Mouse (Mus musculus) midbrain, embryonic 15.5 days (tissue): Measurements from ENCODE around the gene Adck2. TPM values are rescaled to one million over a fixed set of nuclear protein-coding genes. Genes with fewer than 3 reads are reported as not detected.

Experiments
- ATAC-seq: fragments of 200-750 bp; cut with Nextera tagmentation; replicated peaks from 2 replicates; pipeline ENCODE4 v1.8.0; 2017; ENCODE audit warnings: moderate TSS enrichment
- H3K27ac ChIP-seq: fragments of 300-500 bp; sonication (generic); 2 replicates; pipeline ENCODE4 v1.5.1; 2015; ENCODE audit warnings: mild to moderate bottlenecking, inconsistent platforms
- H3K27me3 ChIP-seq: fragments of 300-500 bp; sonication (generic); replicated peaks from 2 replicates; pipeline ENCODE4 v1.6.1; 2015; ENCODE audit warnings: inconsistent platforms
- H3K36me3 ChIP-seq: fragments of 300-500 bp; sonication (generic); replicated peaks from 2 replicates; pipeline ENCODE4 v1.6.1; 2015; ENCODE audit warnings: inconsistent platforms
- H3K4me1 ChIP-seq: fragments of 300-500 bp; sonication (generic); 2 replicates; pipeline ENCODE4 v1.6.1; 2015; ENCODE audit warnings: inconsistent platforms
- H3K4me2 ChIP-seq: fragments of 300-500 bp; sonication (generic); 2 replicates; pipeline ENCODE4 v1.6.1; 2015; ENCODE audit warnings: inconsistent platforms, mild to moderate bottlenecking, moderate library complexity
- H3K4me3 ChIP-seq: fragments of 300-500 bp; sonication (generic); 2 replicates; pipeline ENCODE4 v1.5.1; 2015; ENCODE audit warnings: mild to moderate bottlenecking, inconsistent platforms
- H3K9ac ChIP-seq: fragments of 300-500 bp; sonication (generic); 2 replicates; pipeline ENCODE4 v1.6.1; 2015; ENCODE audit warnings: mild to moderate bottlenecking, inconsistent platforms
- H3K9me3 ChIP-seq: fragments of 300-500 bp; sonication (generic); 2 replicates; pipeline ENCODE4 v1.6.1; 2016; ENCODE audit warnings: inconsistent platforms
- WGBS: fragments of 180-500 bp; shearing (Covaris S2); methylation state at CpG from one replicate; pipeline ENCODE4 v1.1.7; 2015; ENCODE audit warnings: mixed read lengths; 5-methylcytosine and 5-hydroxymethylcytosine counted together
- polyA plus RNA-seq: library from polyadenylated mRNA; unstranded; fragments of >200 nt; fragmentation: Nextera tagmentation; extraction: Ambion mirVana; gene quantifications from 2 replicates; pipeline ENCODE4 v1.2.1, GENCODE M21; 2015

Gene Adck2
- polyA plus RNA-seq: 46.3 and 53.6 TPM in 2 replicates

DNA sequence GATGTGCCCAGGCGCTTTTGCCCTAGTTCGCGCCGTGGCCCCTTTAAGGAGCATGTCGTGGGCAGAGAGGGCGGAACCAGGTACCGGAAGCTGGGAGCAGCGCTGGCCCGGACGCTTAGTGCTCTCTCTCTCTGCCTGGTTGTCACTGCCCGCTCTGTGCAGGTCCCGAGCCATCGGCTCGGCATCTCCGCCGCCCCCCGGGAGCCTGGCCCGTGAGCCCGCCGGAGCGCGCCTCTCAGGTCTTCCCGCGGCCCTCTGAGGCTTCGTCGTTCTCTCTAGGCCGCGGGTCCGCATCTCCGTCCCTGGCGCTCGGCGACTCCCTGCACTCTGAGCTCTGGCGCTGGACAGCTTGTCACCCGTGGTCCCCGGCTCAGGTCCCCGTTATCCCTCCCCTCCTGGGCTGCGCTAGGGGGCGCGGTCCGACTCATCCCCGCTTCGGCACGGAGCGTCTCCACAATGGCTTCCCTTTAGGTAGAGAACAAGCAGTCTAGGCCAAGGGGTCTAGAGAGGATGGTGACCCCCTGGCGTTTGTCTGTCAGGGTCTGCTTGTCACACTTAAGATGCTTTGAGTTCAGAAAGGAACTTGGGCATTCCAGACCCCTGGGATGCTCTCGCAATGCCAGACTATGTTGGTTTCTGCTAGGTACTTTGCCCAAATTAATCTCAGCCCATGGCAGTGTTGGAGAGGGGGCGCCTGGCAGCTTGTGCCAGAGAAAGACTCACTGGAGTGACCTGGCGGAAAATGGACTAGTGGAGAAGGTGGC is at the start of gene Adck2:
Adck2 (plus strand) TSS at position 83 of the 764 bp plus-strand sequence.
- peak; percentile 98 for ATAC-seq
- Histone ChIP-seq H3K36me3 (peaks cover 11% of the 10 kb centered on the region; the same call in 1 of the 2 replicates), H3K4me2 (peak within 1 kb of the TSS; percentile 93), H3K27ac (peak within 1 kb of the TSS; percentile 97), H3K27me3 (no peaks in the 10 kb centered on the region), H3K4me3 (peak within 1 kb of the TSS; percentile 83), H3K9me3 (no peaks in the 10 kb centered on the region), H3K4me1 (peaks cover 15% of the 10 kb centered on the region), H3K9ac (peak within 1 kb of the TSS; percentile 90)
- whole genome bisulfite sequencing: under 1% methylated on average over 49 of the region's 49 CpGs

GRCm38 (mm10) chr6:39526797-39527196 is 46.9 kb upstream of the Adck2 start:
- Histone ChIP-seq H3K4me2 (no peak overlapping the region), H3K9me3 (no peaks in the 10 kb centered on the region), H3K27me3 (no peaks in the 10 kb centered on the region), H3K4me3 (no peak overlapping the region), H3K4me1 (peaks cover 22% of the 10 kb centered on the region), H3K36me3 (peaks cover 9% of the 10 kb centered on the region; the same call in 1 of the 2 replicates), H3K27ac (0 out of 2 replicates have a peak overlapping the region, but pooled peaks have one; percentile 78), H3K9ac (no peak overlapping the region)
- 66% methylated on average over 9 of the region's 10 CpGs for WGBS
- ATAC-seq: no peak

DNA sequence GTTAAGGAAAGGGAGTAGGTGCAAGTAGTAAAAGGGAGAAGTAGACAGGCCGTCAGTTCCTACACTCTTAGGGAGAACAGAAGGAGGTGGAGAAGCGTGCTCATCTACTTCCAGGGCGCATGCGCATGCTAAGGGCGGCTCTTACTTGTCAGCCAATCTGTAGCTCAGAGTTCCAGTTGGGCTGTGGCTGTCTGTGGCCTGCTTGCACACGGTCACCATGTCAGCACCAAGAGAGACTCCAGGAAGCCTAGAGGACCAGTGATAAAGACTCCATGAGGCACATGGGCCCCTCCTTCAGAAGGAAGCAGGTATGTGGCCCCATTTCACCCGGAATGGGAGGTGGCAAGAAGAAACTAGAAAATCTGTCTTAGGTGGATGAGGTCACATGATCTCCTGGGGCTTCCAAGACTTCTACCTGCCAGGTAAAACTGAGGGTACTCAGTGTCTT is 46.3 kb upstream of the Adck2 start:
- Histone ChIP-seq H3K4me1 (peaks cover 22% of the 10 kb centered on the region), H3K27ac (peak overlapping the region; percentile 78), H3K36me3 (peaks cover 6% of the 10 kb centered on the region; the same call in 1 of the 2 replicates), H3K4me3 (no peak overlapping the region), H3K4me2 (no peak overlapping the region), H3K9me3 (no peaks in the 10 kb centered on the region), H3K9ac (no peak overlapping the region), H3K27me3 (no peaks in the 10 kb centered on the region)
- 87% methylated on average over 7 of the region's 7 CpGs for WGBS
- 0 out of 2 replicates have a peak, but pooled peaks have one; percentile 12 for ATAC-seq

- H3K9me3 ChIP-seq: no peaks in the 10 kb centered on the region
- peak; percentile 64; the same call in 1 of the 2 replicates for ATAC-seq
- peaks cover 22% of the 10 kb centered on the region for H3K4me1 ChIP-seq
- no peak overlapping the region for H3K9ac ChIP-seq
- H3K27me3 ChIP-seq: no peaks in the 10 kb centered on the region
- H3K4me2 ChIP-seq: no peak overlapping the region
- WGBS: 34% methylated on average over 4 of the region's 4 CpGs
- H3K36me3 ChIP-seq: peaks cover 4% of the 10 kb centered on the region; the same call in 1 of the 2 replicates
- H3K27ac ChIP-seq: peak overlapping the region; percentile 78
- H3K4me3 ChIP-seq: no peak overlapping the region
These were observed 45.9 kb upstream of the Adck2 start for GRCm38 (mm10) chr6:39527811-39528210.

- Histone ChIP-seq H3K4me2 (peak overlapping the region; percentile 12; the same call in 1 of the 2 replicates), H3K36me3 (no peaks in the 10 kb centered on the region), H3K9me3 (no peaks in the 10 kb centered on the region), H3K4me1 (peaks cover 22% of the 10 kb centered on the region), H3K4me3 (no peak overlapping the region), H3K27ac (peak overlapping the region; percentile 78), H3K9ac (no peak overlapping the region), H3K27me3 (no peaks in the 10 kb centered on the region)
- 31% methylated on average over 12 of the region's 12 CpGs for WGBS
- ATAC-seq: peak; percentile 79
These were observed 44.8 kb upstream of the Adck2 start for GRCm38 (mm10) chr6:39528671-39529535.

- Histone ChIP-seq H3K27ac (no peak overlapping the region), H3K36me3 (no peaks in the 10 kb centered on the region), H3K27me3 (no peaks in the 10 kb centered on the region), H3K4me2 (no peak overlapping the region), H3K4me3 (no peak overlapping the region), H3K9ac (no peak overlapping the region), H3K4me1 (peaks cover 14% of the 10 kb centered on the region), H3K9me3 (no peaks in the 10 kb centered on the region)
- ATAC-seq: no peak
These were observed 38.7 kb upstream of the Adck2 start for GRCm38 (mm10) chr6:39534944-39535343.

DNA sequence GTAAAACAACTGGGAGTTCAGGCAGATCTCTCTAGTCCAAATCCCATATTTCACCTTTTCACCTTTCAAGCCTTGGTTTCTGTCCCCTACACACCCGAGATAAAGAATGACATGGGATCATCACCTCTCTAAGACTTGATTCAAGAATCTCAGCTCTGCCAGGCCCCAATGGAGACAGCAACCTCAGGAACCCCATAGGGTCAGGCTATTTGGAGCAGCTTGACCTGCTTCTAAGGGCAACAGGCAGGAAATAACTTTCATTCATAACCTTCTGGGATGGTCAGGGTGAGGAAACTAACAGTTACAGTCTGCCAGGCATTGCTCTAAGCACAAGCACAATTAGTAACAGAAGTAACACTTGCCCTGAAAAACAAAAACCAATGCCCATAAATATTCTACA is 37.1 kb upstream of the Adck2 start:
- H3K27me3 ChIP-seq: no peaks in the 10 kb centered on the region
- WGBS: 72% methylated on average over 1 of the region's 1 CpGs
- peaks cover 24% of the 10 kb centered on the region for H3K4me1 ChIP-seq
- no peak overlapping the region for H3K4me3 ChIP-seq
- H3K27ac ChIP-seq: no peak overlapping the region
- H3K36me3 ChIP-seq: no peaks in the 10 kb centered on the region
- H3K9ac ChIP-seq: no peak overlapping the region
- H3K4me2 ChIP-seq: no peak overlapping the region
- no peak for ATAC-seq
- H3K9me3 ChIP-seq: no peaks in the 10 kb centered on the region

DNA sequence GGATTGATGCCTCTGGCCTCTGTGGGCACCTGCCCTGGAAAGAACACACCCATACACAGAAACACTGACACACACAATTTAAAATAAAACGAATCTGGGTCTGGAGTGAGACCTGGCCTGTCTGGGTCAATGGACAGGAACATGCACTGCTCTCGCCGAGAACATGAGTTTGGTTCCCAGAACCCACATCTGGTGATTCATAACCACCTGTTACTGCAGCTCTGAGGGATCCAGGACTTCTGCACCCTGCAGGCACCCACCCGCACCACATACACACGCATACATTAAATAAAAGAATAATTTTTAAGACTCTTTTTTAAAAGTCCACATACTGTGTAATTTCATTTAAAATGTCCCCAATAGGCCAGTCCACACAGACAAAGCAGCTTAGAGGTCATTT is 36.4 kb upstream of the Adck2 start:
- no peak overlapping the region for H3K4me3 ChIP-seq
- H3K36me3 ChIP-seq: no peaks in the 10 kb centered on the region
- no peak for ATAC-seq
- H3K9me3 ChIP-seq: no peaks in the 10 kb centered on the region
- H3K4me2 ChIP-seq: no peak overlapping the region
- no peak overlapping the region for H3K9ac ChIP-seq
- H3K27me3 ChIP-seq: no peaks in the 10 kb centered on the region
- peaks cover 24% of the 10 kb centered on the region for H3K4me1 ChIP-seq
- no peak overlapping the region for H3K27ac ChIP-seq
- WGBS: 98% methylated on average over 5 of the region's 5 CpGs

DNA sequence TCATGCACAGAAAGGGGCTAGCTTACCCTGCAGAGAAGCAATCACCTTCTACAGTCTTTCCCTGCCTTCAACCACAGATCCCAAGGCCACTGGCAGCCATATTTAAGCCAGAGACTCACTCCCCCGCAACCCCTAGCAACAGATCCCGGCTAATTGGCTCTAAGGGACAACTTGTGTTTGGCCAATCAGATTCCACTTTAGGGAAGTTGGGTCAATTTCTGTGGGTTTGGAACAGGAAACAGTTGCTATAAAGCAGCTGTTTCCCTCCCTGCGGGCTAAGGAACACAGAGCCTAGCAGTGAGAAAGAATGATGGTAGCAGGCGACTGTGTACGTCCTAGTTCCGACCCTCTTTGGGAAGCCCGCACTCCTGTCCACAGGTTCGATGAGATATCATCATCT is 35.4 kb upstream of the Adck2 start:
- H3K9ac ChIP-seq: no peak overlapping the region
- ATAC-seq: no peak
- H3K4me3 ChIP-seq: no peak overlapping the region
- H3K4me2 ChIP-seq: no peak overlapping the region
- H3K9me3 ChIP-seq: no peaks in the 10 kb centered on the region
- no peak overlapping the region for H3K27ac ChIP-seq
- H3K27me3 ChIP-seq: no peaks in the 10 kb centered on the region
- H3K36me3 ChIP-seq: no peaks in the 10 kb centered on the region
- 82% methylated on average over 8 of the region's 8 CpGs for WGBS
- peaks cover 34% of the 10 kb centered on the region for H3K4me1 ChIP-seq

DNA sequence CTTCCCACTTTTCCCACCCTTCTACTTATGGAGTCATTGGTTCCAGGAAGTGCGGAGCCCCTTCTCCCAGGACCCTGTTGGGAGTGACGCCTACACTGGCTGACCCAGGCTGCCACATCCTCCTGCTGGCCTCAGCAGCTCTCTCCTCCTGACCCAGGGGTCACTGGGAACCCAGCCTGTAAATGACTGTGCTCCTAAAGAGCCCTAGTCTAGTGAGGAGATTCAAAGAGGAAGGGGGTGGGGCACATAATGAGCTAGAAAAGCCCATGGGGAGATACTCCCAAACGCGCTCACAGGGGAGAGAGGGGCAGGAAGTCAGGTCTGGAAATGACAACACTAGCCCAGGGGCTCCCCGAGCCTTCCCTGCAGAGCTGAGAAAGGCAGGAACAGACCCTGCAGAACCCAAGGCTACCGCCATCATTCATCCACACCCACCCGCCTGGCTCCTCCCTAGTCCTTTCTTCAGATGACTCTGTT is 34.0 kb upstream of the Adck2 start:
- Histone ChIP-seq H3K27ac (peak overlapping the region; percentile 35; the same call in 1 of the 2 replicates), H3K27me3 (no peaks in the 10 kb centered on the region), H3K36me3 (no peaks in the 10 kb centered on the region), H3K9ac (0 out of 2 replicates have a peak overlapping the region, but pooled peaks have one; percentile 10), H3K9me3 (no peaks in the 10 kb centered on the region), H3K4me2 (peak overlapping the region; percentile 28), H3K4me1 (peaks cover 49% of the 10 kb centered on the region), H3K4me3 (no peak overlapping the region)
- no peak for ATAC-seq
- 17% methylated on average over 7 of the region's 7 CpGs for WGBS

DNA sequence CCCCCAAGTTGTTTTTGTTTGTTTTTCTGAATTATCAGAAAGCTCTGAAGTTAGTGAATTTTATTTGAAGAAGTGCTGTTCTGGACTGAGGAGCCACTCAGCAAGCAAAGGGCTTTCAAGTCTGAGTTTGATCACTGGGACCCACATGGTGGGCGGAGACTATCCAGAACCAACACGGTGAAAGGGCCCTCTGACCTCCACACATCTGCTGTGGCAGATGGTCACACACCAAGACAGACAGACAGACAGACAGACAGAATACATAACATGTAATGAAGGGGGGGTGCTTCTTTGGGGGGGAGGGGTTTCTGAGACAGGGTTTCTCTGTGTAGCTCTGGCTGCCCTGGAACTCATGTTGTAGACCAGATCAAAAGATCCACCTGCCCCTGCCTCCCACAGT is 33.1 kb upstream of the Adck2 start:
- no peak overlapping the region for H3K9ac ChIP-seq
- no peak for ATAC-seq
- H3K4me3 ChIP-seq: no peak overlapping the region
- WGBS: 48% methylated on average over 2 of the region's 2 CpGs
- H3K36me3 ChIP-seq: no peaks in the 10 kb centered on the region
- no peak overlapping the region for H3K27ac ChIP-seq
- no peaks in the 10 kb centered on the region for H3K27me3 ChIP-seq
- H3K9me3 ChIP-seq: no peaks in the 10 kb centered on the region
- no peak overlapping the region for H3K4me2 ChIP-seq
- peaks cover 57% of the 10 kb centered on the region for H3K4me1 ChIP-seq
